Mouse (Mus musculus) MEL (cell line): ENCODE data around the gene 5830411N06Rik. TPM values are rescaled to one million over a fixed set of nuclear protein-coding genes. Genes with fewer than 3 reads are reported as not detected.

Experiments used
- DNase-seq: peaks from one replicate; pipeline ENCODE4 v3.0.0; 2011; ENCODE audit warnings: low read depth, low spot score
- H3K27ac ChIP-seq: 2 replicates; pipeline ENCODE4 v1.5.1; 2012; ENCODE audit warnings: low read depth, mild to moderate bottlenecking, control low read depth, low read length, moderate library complexity; ENCODE audit not compliant: control insufficient read depth
- H3K27me3 ChIP-seq, 2 experiments: fragments of 150-350 bp in 1 of 2; sonication (generic) in 1 of 2; 2 replicates each; pipeline ENCODE4 v1.6.1; 2012; ENCODE audit warnings: low read length in 2 of 2, mild to moderate bottlenecking in 2 of 2, improper control_type of control experiment in 1 of 2, moderate library complexity in 1 of 2; ENCODE audit not compliant: insufficient read depth in 2 of 2, control insufficient read depth in 1 of 2
- H3K36me3 ChIP-seq, 2 experiments: 2 replicates each; pipeline ENCODE4 v1.6.1; 2012 to 2014; ENCODE audit warnings: low read length in 2 of 2, improper control_type of control experiment in 1 of 2, inconsistent platforms in 1 of 2, mild to moderate bottlenecking in 1 of 2; ENCODE audit not compliant: insufficient read depth in 2 of 2, control insufficient read depth in 1 of 2
- H3K4me1 ChIP-seq, 2 experiments: fragments of 150-350 bp in 1 of 2; sonication (generic) in 1 of 2; 2 replicates each; pipeline ENCODE4 v1.6.1; 2012; ENCODE audit warnings: low read length in 2 of 2, improper control_type of control experiment in 1 of 2, mild to moderate bottlenecking in 1 of 2; ENCODE audit not compliant: insufficient read depth in 2 of 2, control insufficient read depth in 1 of 2
- H3K4me3 ChIP-seq, 2 experiments: fragments of 150-350 bp in 1 of 2; sonication (generic) in 1 of 2; 2 replicates each; pipeline ENCODE4 v1.5.1; 2012; ENCODE audit warnings: low read depth in 2 of 2, low read length in 2 of 2, mild to moderate bottlenecking in 2 of 2, moderate library complexity in 2 of 2, control low read depth in 1 of 2, improper control_type of control experiment in 1 of 2; ENCODE audit not compliant: control insufficient read depth in 1 of 2, insufficient read depth in 1 of 2
- H3K79me2 ChIP-seq: 2 replicates; pipeline ENCODE4 v1.6.1; 2012; ENCODE audit warnings: mild to moderate bottlenecking, low read length, moderate library complexity; ENCODE audit not compliant: control insufficient read depth, poor library complexity, insufficient read depth
- H3K9ac ChIP-seq: 2 replicates; pipeline ENCODE4 v1.6.1; 2012; ENCODE audit warnings: low read depth, mild to moderate bottlenecking, control low read depth, low read length, moderate library complexity; ENCODE audit not compliant: control insufficient read depth, poor library complexity, severe bottlenecking
- H3K9me3 ChIP-seq: fragments of 150-350 bp; sonication (generic); replicated peaks from 2 replicates; pipeline ENCODE4 v1.6.1; 2012; ENCODE audit warnings: mild to moderate bottlenecking, low read length, improper control_type of control experiment, moderate library complexity; ENCODE audit not compliant: insufficient read depth
- BHLHE40 ChIP-seq: IDR thresholded peaks from 2 replicates; pipeline ENCODE4 v1.6.1; 2012; ENCODE audit warnings: low read depth, mild to moderate bottlenecking, inconsistent platforms, low read length, improper control_type of control experiment, borderline replicate concordance
- CHD1 ChIP-seq: IDR thresholded peaks from 2 replicates; pipeline ENCODE4 v1.6.1; 2012; ENCODE audit warnings: low read depth, mild to moderate bottlenecking, inconsistent platforms, low read length, improper control_type of control experiment
- CHD2 ChIP-seq: IDR thresholded peaks from 2 replicates; pipeline ENCODE4 v1.6.1; 2011; ENCODE audit warnings: low read length, improper control_type of control experiment
- CTCF ChIP-seq, 3 experiments: IDR thresholded peaks in 2 of 3; conservative IDR thresholded peaks in 1 of 3; 2 replicates each; pipeline ENCODE4 v1.5.1; 2011 to 2012; ENCODE audit warnings: low read length in 3 of 3, low read depth in 2 of 3, mild to moderate bottlenecking in 2 of 3, improper control_type of control experiment in 1 of 3, inconsistent platforms in 1 of 3, mixed read lengths in 1 of 3, moderate library complexity in 1 of 3; ENCODE audit not compliant: control insufficient read depth in 1 of 3, insufficient read depth in 1 of 3, poor library complexity in 1 of 3, severe bottlenecking in 1 of 3
- ELF1 ChIP-seq: IDR thresholded peaks from 2 replicates; pipeline ENCODE4 v1.6.1; 2014; ENCODE audit warnings: low read depth, mild to moderate bottlenecking, inconsistent platforms, low read length, improper control_type of control experiment, moderate library complexity
- EP300 ChIP-seq, 2 experiments: IDR thresholded peaks; 2 replicates each; pipeline ENCODE4 v1.6.1; 2011; ENCODE audit warnings: improper control_type of control experiment in 2 of 2, low read length in 2 of 2, low read depth in 1 of 2, mild to moderate bottlenecking in 1 of 2
- ETS1 ChIP-seq: IDR thresholded peaks from 2 replicates; pipeline ENCODE4 v1.6.1; 2012; ENCODE audit warnings: low read depth, mild to moderate bottlenecking, inconsistent platforms, low read length, improper control_type of control experiment, moderate library complexity
- GABPA ChIP-seq: IDR thresholded peaks from 2 replicates; pipeline ENCODE4 v1.6.1; 2012; ENCODE audit warnings: low read depth, mild to moderate bottlenecking, inconsistent platforms, low read length, improper control_type of control experiment, moderate library complexity
- KAT2A ChIP-seq: conservative IDR thresholded peaks from 2 replicates; pipeline ENCODE4 v1.6.1; 2012; ENCODE audit warnings: low read depth, low read length, improper control_type of control experiment, inconsistent platforms
- MXI1 ChIP-seq: IDR thresholded peaks from 2 replicates; pipeline ENCODE4 v1.6.1; 2011; ENCODE audit warnings: mild to moderate bottlenecking, low read depth, low read length, improper control_type of control experiment
- MYC ChIP-seq: IDR thresholded peaks from 2 replicates; pipeline ENCODE4 v1.6.1; 2011; ENCODE audit warnings: low read depth, mild to moderate bottlenecking, low read length, improper control_type of control experiment, moderate library complexity
- NELFE ChIP-seq: IDR thresholded peaks from 2 replicates; pipeline ENCODE4 v1.6.1; 2011; ENCODE audit warnings: low read depth, low read length, improper control_type of control experiment
- RAD21 ChIP-seq: IDR thresholded peaks from 2 replicates; pipeline ENCODE4 v1.6.1; 2011; ENCODE audit warnings: mild to moderate bottlenecking, low read depth, low read length, improper control_type of control experiment
- SMC3 ChIP-seq: IDR thresholded peaks from 2 replicates; pipeline ENCODE4 v1.6.1; 2011; ENCODE audit warnings: low read depth, low read length, improper control_type of control experiment
- ZC3H11A ChIP-seq: IDR thresholded peaks from 2 replicates; pipeline ENCODE4 v1.6.1; 2012; ENCODE audit warnings: low read depth, mild to moderate bottlenecking, inconsistent platforms, low read length, improper control_type of control experiment
- polyA plus RNA-seq, 2 experiments: library from polyadenylated mRNA; stranded (reverse) in 1 of 2; unstranded in 1 of 2; fragments of >175 nt in 1 of 2; fragments of >200 nt in 1 of 2; gene quantifications; 2 replicates each; pipeline versions ENCODE4 v1.2.1 to v1.2.4; 2012; ENCODE audit warnings: low replicate concordance in 2 of 2, low read depth in 1 of 2; ENCODE audit not compliant: insufficient read length in 2 of 2, insufficient read depth in 1 of 2, missing spikeins in 1 of 2
- total RNA-seq: library from RNA; depleted of rRNA; stranded (reverse); fragments of 300-350 nt; gene quantifications from 2 replicates; pipeline ENCODE4 v1.2.3, GENCODE M21; 2012

The 5830411N06Rik gene
- total and polyA plus RNA-seq, 3 experiments: not detected

DNA sequence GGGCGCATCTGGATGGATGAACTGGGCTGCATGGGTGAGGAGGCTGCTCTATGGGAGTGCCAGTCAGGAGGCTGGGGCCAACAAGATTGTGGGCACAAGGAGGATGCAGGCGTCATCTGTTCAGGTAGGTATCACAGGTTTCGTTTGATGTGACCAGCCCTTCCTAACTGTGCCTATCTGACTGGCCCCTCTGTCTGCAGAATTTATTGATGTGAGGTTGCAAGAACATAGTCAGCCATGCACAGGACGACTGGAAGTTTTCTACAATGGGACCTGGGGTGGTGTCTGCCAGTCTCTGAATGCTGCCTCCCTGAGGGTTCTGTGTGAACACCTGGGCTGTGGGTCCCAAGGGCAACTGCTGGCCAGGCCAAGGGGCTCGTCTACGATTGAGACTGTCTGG lies 49.8 kb downstream of the 5830411N06Rik start:
- TF ChIP-seq NELFE (no peak), ELF1 (no peak), MYC (no peak), EP300 (IDR thresholded peaks at IDR 0.05; ENCODE audit: low read depth in 1 of 2, low read length in 2 of 2) (no peak), KAT2A (no peak), CTCF (IDR thresholded peaks at IDR 0.05 in 2 of 3, conservative IDR thresholded peaks at IDR 0.05 in 1 of 3; ENCODE audit: control insufficient read depth in 1 of 3, insufficient read depth in 1 of 3, low read depth in 2 of 3, low read length in 3 of 3, poor library complexity in 1 of 3, severe bottlenecking in 1 of 3) (no peak)
- no peak for DNase-seq
- Histone ChIP-seq H3K4me1 (no peaks in the 10 kb centered on the region), H3K9ac (no peak overlapping the region), H3K79me2 (no peaks in the 10 kb centered on the region), H3K4me3 (no peak overlapping the region), H3K36me3 (no peaks in the 10 kb centered on the region), H3K27me3 (no peaks in the 10 kb centered on the region), H3K27ac (no peak overlapping the region), H3K9me3 (no peaks in the 10 kb centered on the region)

GRCm38 (mm10) chr7:140299416-140299815 lies 52.3 kb downstream of the 5830411N06Rik start:
- Histone ChIP-seq H3K4me3 (no peak overlapping the region), H3K27me3 (no peaks in the 10 kb centered on the region), H3K9me3 (no peaks in the 10 kb centered on the region), H3K9ac (no peak overlapping the region), H3K4me1 (no peaks in the 10 kb centered on the region), H3K36me3 (no peaks in the 10 kb centered on the region), H3K27ac (no peak overlapping the region), H3K79me2 (no peaks in the 10 kb centered on the region)
- DNase-seq: no peak
- TF ChIP-seq MXI1 (no peak), ZC3H11A (no peak), SMC3 (no peak)

DNA sequence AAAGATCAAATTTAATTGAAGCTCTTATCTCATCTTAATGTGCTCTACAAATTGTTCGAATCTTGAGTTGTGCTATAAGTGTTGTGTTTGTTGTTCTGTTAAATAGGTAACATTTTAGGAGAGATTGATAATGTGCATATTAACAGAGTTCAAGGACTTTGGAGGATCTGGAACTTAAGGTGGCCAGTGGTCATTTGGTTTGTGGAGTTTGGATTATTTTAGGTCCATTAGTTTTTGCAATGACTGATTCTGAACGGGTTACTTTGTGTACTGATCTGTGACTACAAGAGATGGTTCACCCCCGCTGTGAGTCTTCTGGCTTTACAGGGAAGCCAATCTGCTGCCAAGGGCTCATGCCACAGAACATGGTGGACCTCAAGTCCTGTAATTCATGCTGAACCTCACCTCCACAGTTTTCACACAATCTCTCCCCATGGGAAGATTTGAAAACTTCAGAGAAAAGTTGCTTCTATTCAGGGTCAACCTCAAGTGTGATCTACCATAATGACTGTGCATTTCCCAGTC lies 72.8 kb downstream of the 5830411N06Rik start:
- H3K27me3 ChIP-seq: no peaks in the 10 kb centered on the region
- H3K4me1 ChIP-seq: no peaks in the 10 kb centered on the region
- no peaks in the 10 kb centered on the region for H3K79me2 ChIP-seq
- no peaks in the 10 kb centered on the region for H3K36me3 ChIP-seq
- no peak overlapping the region for H3K4me3 ChIP-seq
- no peaks in the 10 kb centered on the region for H3K9me3 ChIP-seq
- H3K9ac ChIP-seq: no peak overlapping the region
- no peak overlapping the region for H3K27ac ChIP-seq
- DNase-seq: no peak
- TF ChIP-seq ETS1 (no peak), CHD1 (no peak), ELF1 (no peak), BHLHE40 (no peak), MXI1 (no peak), RAD21 (no peak), CHD2 (no peak), GABPA (no peak)
